Comparison of ENCODE assay signal across 17 mouse cellular contexts in the genomic region with DNA sequence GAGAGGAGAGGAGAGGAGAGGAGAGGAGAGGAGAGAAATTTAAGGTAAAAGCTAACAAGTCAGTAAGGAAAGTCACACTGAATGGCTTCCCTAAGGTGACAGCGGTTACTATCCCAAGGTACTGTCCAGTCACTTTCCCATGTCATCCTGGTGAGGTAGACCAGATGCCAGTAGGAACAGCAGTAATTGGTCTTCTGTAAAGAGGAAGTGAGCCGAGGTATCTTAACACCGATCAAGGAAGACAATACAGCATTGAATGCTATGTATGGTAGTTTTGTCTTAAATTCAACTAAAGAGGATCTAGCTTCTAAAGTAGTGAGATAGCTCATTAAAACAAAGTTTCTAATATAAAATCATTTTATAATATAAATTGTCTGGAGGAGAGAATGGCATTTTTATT.
"Had no signal": no experiment of that assay in that cellular context is flagged by ENCODE, and none has a peak within 500 bp of the region (broad histone marks: within the 10 kb centered on the region; RNA-seq: fewer than 3 reads in every experiment).

No protein-coding gene starts in this region.

- H3K27me3 ChIP-seq: kidney, embryonic 15.5 days; limb, embryonic 13.5 days; midbrain, embryonic 13.5 days; neural tube, embryonic 12.5 days had no signal

- H3K27ac ChIP-seq: kidney, embryonic 15.5 days; left cerebral cortex, adult 2 months; limb, embryonic 13.5 days; liver, embryonic 14.5 days; midbrain, embryonic 13.5 days; neural tube, embryonic 12.5 days had no signal

- DNase-seq: kidney, postnatal 14 days; left cerebral cortex, postnatal 4 days; lung, adult 18-20 months; lung, postnatal 36 days; retina, postnatal 1 day; right cerebral cortex, postnatal 4 days; spleen, adult 18-20 months; thymus, postnatal 36 days had no signal

- H3K36me3 ChIP-seq: kidney, embryonic 15.5 days; limb, embryonic 13.5 days; midbrain, embryonic 13.5 days; neural tube, embryonic 12.5 days had no signal

- H3K4me2 ChIP-seq: kidney, embryonic 15.5 days; limb, embryonic 13.5 days; midbrain, embryonic 13.5 days; neural tube, embryonic 12.5 days had no signal

- H3K4me1 ChIP-seq: kidney, embryonic 15.5 days; limb, embryonic 13.5 days; neural tube, embryonic 12.5 days had no signal

- H3K4me3 ChIP-seq: kidney, embryonic 15.5 days; left cerebral cortex, adult 2 months; limb, embryonic 13.5 days; midbrain, embryonic 13.5 days; neural tube, embryonic 12.5 days had no signal

- ATAC-seq: inflammation-experienced regulatory T-cells, adult 6 months; intestine, postnatal 0 days; lung, postnatal 0 days; midbrain, embryonic 13.5 days had no signal

- H3K9me3 ChIP-seq: kidney, embryonic 15.5 days; limb, embryonic 13.5 days; midbrain, embryonic 13.5 days; neural tube, embryonic 12.5 days had no signal

- H3K9ac ChIP-seq: kidney, embryonic 15.5 days; limb, embryonic 13.5 days; liver, embryonic 14.5 days; midbrain, embryonic 13.5 days; neural tube, embryonic 12.5 days had no signal
